Comparison of ENCODE assay signal across 8 mouse cellular contexts in the genomic region with DNA sequence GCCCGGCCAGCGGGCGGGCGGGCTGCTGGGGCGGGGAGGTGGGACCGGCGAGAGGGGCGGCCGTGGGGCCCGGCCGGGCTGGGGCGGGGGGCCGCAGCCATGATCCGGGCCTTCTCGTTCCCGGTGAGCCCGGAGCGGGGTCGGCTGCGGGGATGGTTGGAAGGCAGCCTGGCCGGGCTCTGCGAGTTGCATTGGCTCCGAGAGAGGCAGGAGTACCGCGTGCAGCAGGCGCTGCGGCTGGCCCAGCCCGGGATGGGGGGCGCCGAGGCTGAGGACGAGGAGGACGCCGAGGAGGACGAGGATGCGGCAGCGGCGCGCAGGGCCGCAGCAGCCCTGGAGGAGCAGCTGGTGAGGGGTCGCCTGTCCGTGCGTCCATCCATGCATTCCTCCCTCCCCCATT. TPM values are rescaled to one million over a fixed set of nuclear protein-coding genes. Genes with fewer than 3 reads are reported as not detected.
DNase-seq lines count a peak whose midpoint lies in the region; ATAC-seq and TF ChIP-seq lines count a peak whose summit lies in the region.

No protein-coding gene starts in this region.

- peak; percentile 14 for ATAC-seq in heart, embryonic 16.5 days (replicated peaks; ENCODE audit: extremely low read depth, insufficient read depth, low FRiP score)
- 0 out of 2 replicates have a peak, but pooled peaks have one; percentile 0 for ATAC-seq in granulocyte monocyte progenitor cell, adult 5-6 weeks (replicated peaks; ENCODE audit: poor library complexity, severe bottlenecking)
- no peak; the same call in 1 of the 2 replicates for ATAC-seq in midbrain, embryonic 11.5 days (ENCODE audit: low FRiP score)

- TF ChIP-seq POLR2A in MEL (IDR thresholded peaks at IDR 0.05; ENCODE audit: control insufficient read depth in 1 of 2, insufficient read depth in 1 of 2, low read depth in 1 of 2, low read length in 2 of 2, poor library complexity in 1 of 2) = no peak

- DNase-seq in heart, postnatal 4 days = no peak
- DNase-seq in MEL (ENCODE audit: low read depth, low spot score) = no peak
- DNase-seq in midbrain, embryonic 11.5 days (ENCODE audit: low spot score, missing footprints) = no peak
- DNase-seq in gastrocnemius, postnatal 10 days = no peak
- DNase-seq in urinary bladder, postnatal 36 days (ENCODE audit: low spot score in 2 of 2) = no peak
- DNase-seq in spleen, postnatal 10 days (ENCODE audit: low spot score in 2 of 2) = no peak

- H3K4me2 ChIP-seq in heart, embryonic 16.5 days (ENCODE audit: low read depth, low read length) = peak overlapping the region; percentile 91
- peak overlapping the region; percentile 75 for H3K4me2 ChIP-seq in midbrain, embryonic 11.5 days

- no peak for TF ChIP-seq RAD21 in MEL (IDR thresholded peaks at IDR 0.05; ENCODE audit: low read depth, low read length)

- no peaks in the 10 kb centered on the region for H3K27me3 ChIP-seq in heart, embryonic 16.5 days (ENCODE audit: control insufficient read depth, insufficient read depth, low read length)
- H3K27me3 ChIP-seq in MEL (ENCODE audit: control insufficient read depth in 1 of 2, insufficient read depth in 2 of 2, low read length in 2 of 2) = no peaks in the 10 kb centered on the region
- no peaks in the 10 kb centered on the region for H3K27me3 ChIP-seq in midbrain, embryonic 11.5 days (ENCODE audit: control insufficient read depth, insufficient read depth, low read length)

- H3K4me3 ChIP-seq in heart, embryonic 16.5 days (ENCODE audit: low read length) = peak overlapping the region; percentile 89
- H3K4me3 ChIP-seq in MEL (ENCODE audit: control insufficient read depth in 1 of 2, insufficient read depth in 1 of 2, low read depth in 2 of 2, low read length in 2 of 2) = peak overlapping the region; percentile 61 to 73
- peak overlapping the region; percentile 50 for H3K4me3 ChIP-seq in midbrain, embryonic 11.5 days (ENCODE audit: low read depth, low read length)

- TF ChIP-seq EP300 in MEL (IDR thresholded peaks at IDR 0.05; ENCODE audit: low read depth in 1 of 2, low read length in 2 of 2) = no peak

- H3K4me1 ChIP-seq in heart, embryonic 16.5 days (ENCODE audit: control insufficient read depth, insufficient read depth, low read length) = peaks cover 17% of the 10 kb centered on the region
- no peaks in the 10 kb centered on the region; a peak in 1 of 4 replicates for H3K4me1 ChIP-seq in MEL (ENCODE audit: control insufficient read depth in 1 of 2, insufficient read depth in 2 of 2, low read length in 2 of 2)
- H3K4me1 ChIP-seq in midbrain, embryonic 11.5 days (ENCODE audit: control insufficient read depth, insufficient read depth, low read length) = peaks cover 23% of the 10 kb centered on the region

- H3K9ac ChIP-seq in heart, embryonic 16.5 days (ENCODE audit: low read length) = peak overlapping the region; percentile 94
- peak overlapping the region; percentile 72 for H3K9ac ChIP-seq in MEL (ENCODE audit: control insufficient read depth, low read depth, low read length, poor library complexity, severe bottlenecking)
- peak overlapping the region; percentile 80 for H3K9ac ChIP-seq in midbrain, embryonic 11.5 days (ENCODE audit: low read length)

- H3K36me3 ChIP-seq in heart, embryonic 16.5 days (ENCODE audit: control insufficient read depth, insufficient read depth) = no peaks in the 10 kb centered on the region
- H3K36me3 ChIP-seq in MEL (ENCODE audit: control insufficient read depth in 1 of 2, insufficient read depth in 2 of 2, low read length in 2 of 2) = peaks cover 0 to 4% of the 10 kb centered on the region in 2 experiments; a peak in 2 of 4 replicates
- no peaks in the 10 kb centered on the region for H3K36me3 ChIP-seq in midbrain, embryonic 11.5 days (ENCODE audit: control insufficient read depth, insufficient read depth, low read length)

- H3K27ac ChIP-seq in heart, embryonic 16.5 days (ENCODE audit: low read length) = peak overlapping the region; percentile 89
- H3K27ac ChIP-seq in MEL (ENCODE audit: control insufficient read depth, low read depth, low read length) = no peak overlapping the region
- H3K27ac ChIP-seq in midbrain, embryonic 11.5 days (ENCODE audit: low read depth, low read length) = 0 out of 2 replicates have a peak overlapping the region, but pooled peaks have one; percentile 1

- WGBS in heart, embryonic 16.5 days = under 1% methylated on average over 35 of the region's 42 CpGs
- 0% methylated on average over 40 of the region's 42 CpGs for WGBS in midbrain, embryonic 11.5 days

- H3K79me2 ChIP-seq in MEL (ENCODE audit: control insufficient read depth, insufficient read depth, low read length, poor library complexity) = no peaks in the 10 kb centered on the region; the same call in 1 of the 2 replicates

- TF ChIP-seq CTCF in MEL (IDR thresholded peaks at IDR 0.05 in 2 of 3, conservative IDR thresholded peaks at IDR 0.05 in 1 of 3; ENCODE audit: control insufficient read depth in 1 of 3, insufficient read depth in 1 of 3, low read depth in 2 of 3, low read length in 3 of 3, poor library complexity in 1 of 3, severe bottlenecking in 1 of 3) = no peak

- no peaks in the 10 kb centered on the region for H3K9me3 ChIP-seq in heart, embryonic 16.5 days (replicated peaks; ENCODE audit: control insufficient read depth, low read length)
- no peaks in the 10 kb centered on the region for H3K9me3 ChIP-seq in MEL (replicated peaks; ENCODE audit: insufficient read depth, low read length)
- H3K9me3 ChIP-seq in midbrain, embryonic 11.5 days (ENCODE audit: control insufficient read depth, low read length) = no peaks in the 10 kb centered on the region

TF ChIP-seq in MEL, 35 proteins besides CTCF, POLR2A, EP300 and RAD21:
- 0 out of 2 replicates have a peak, but pooled peaks have one; percentile 6 for TF ChIP-seq NELFE (IDR thresholded peaks at IDR 0.05; ENCODE audit: low read depth, low read length)
- no peak for TF ChIP-seq USF1 (IDR thresholded peaks at IDR 0.05; ENCODE audit: low read depth, low read length)

RNA-seq across cellular contexts. Expression of a gene that starts 0.2 kb away (rescaled TPM):
- 2.8 and 3.1 TPM in 2 replicates for polyA plus RNA-seq in heart, embryonic 16.5 days (2015; fragmentation: Nextera tagmentation; extraction: Ambion mirVana)
- 10 to 100 TPM; 45.2 to 48.6 TPM for total RNA-seq in heart, postnatal 4 days (2021)
- total RNA-seq in MEL (2012; rRNA removed) = 0.31 and 0.49 TPM in 2 replicates
- polyA plus RNA-seq in MEL (2012; ENCODE audit: insufficient read depth in 1 of 2, insufficient read length in 2 of 2, low read depth in 1 of 2, low replicate concordance in 2 of 2, missing spikeins in 1 of 2) = 1 to 10 TPM in 1 of 2 experiments, not detected in 1; 2.1 TPM
- not detected in 2 replicates for total RNA-seq in granulocyte monocyte progenitor cell, adult 5-6 weeks (2014; fragmentation: Nextera tagmentation)
- total RNA-seq in granulocyte monocyte progenitor cell, adult 5-6 weeks (2017) = 0.31 and 0.69 TPM in 2 replicates
- polyA plus RNA-seq in midbrain, embryonic 11.5 days (2014; fragmentation: Nextera tagmentation; extraction: Ambion mirVana) = 4.8 and 5.3 TPM in 2 replicates
- 10 to 100 TPM in 1 of 2 experiments, 1 to 10 TPM in 1; 9.5 to 10.9 TPM for total RNA-seq in gastrocnemius, postnatal 10 days (2021)

RNA-seq across cellular contexts. Expression of a gene that starts 16.3 kb away (rescaled TPM):
- polyA plus RNA-seq in heart, embryonic 16.5 days (2015; fragmentation: Nextera tagmentation; extraction: Ambion mirVana) = 2.9 and 3.7 TPM in 2 replicates
- 1 to 10 TPM; 1.4 to 1.8 TPM for total RNA-seq in heart, postnatal 4 days (2021)
- 0.39 TPM in 1 of 2 replicates, not detected in the other for total RNA-seq in MEL (2012; rRNA removed)
- 1 to 10 TPM in 1 of 2 experiments, not detected in 1; 2.2 TPM for polyA plus RNA-seq in MEL (2012; ENCODE audit: insufficient read depth in 1 of 2, insufficient read length in 2 of 2, low read depth in 1 of 2, low replicate concordance in 2 of 2, missing spikeins in 1 of 2)
- total RNA-seq in granulocyte monocyte progenitor cell, adult 5-6 weeks (2014; fragmentation: Nextera tagmentation) = not detected in 2 replicates
- 0.26 and 0.62 TPM in 2 replicates for total RNA-seq in granulocyte monocyte progenitor cell, adult 5-6 weeks (2017)
- polyA plus RNA-seq in midbrain, embryonic 11.5 days (2014; fragmentation: Nextera tagmentation; extraction: Ambion mirVana) = 9.7 and 10.2 TPM in 2 replicates
- 1 to 10 TPM; 1.3 to 2.7 TPM for total RNA-seq in gastrocnemius, postnatal 10 days (2021)

RNA-seq across cellular contexts. Expression of a gene that starts 31.0 kb away (rescaled TPM):
- 1.4 and 1.5 TPM in 2 replicates for polyA plus RNA-seq in heart, embryonic 16.5 days (2015; fragmentation: Nextera tagmentation; extraction: Ambion mirVana)
- total RNA-seq in heart, postnatal 4 days (2021) = 1 to 10 TPM; 1.9 to 2.7 TPM
- 19.6 and 22.8 TPM in 2 replicates for total RNA-seq in MEL (2012; rRNA removed)
- 10 to 100 TPM in 1 of 2 experiments, not detected in 1; 23.7 TPM for polyA plus RNA-seq in MEL (2012; ENCODE audit: insufficient read depth in 1 of 2, insufficient read length in 2 of 2, low read depth in 1 of 2, low replicate concordance in 2 of 2, missing spikeins in 1 of 2)
- total RNA-seq in granulocyte monocyte progenitor cell, adult 5-6 weeks (2014; fragmentation: Nextera tagmentation) = 1.1 and 1.2 TPM in 2 replicates
- total RNA-seq in granulocyte monocyte progenitor cell, adult 5-6 weeks (2017) = 2.2 and 2.6 TPM in 2 replicates
- 0.94 and 1.2 TPM in 2 replicates for polyA plus RNA-seq in midbrain, embryonic 11.5 days (2014; fragmentation: Nextera tagmentation; extraction: Ambion mirVana)
- total RNA-seq in gastrocnemius, postnatal 10 days (2021) = 1 to 10 TPM; 1.8 to 2.9 TPM

RNA-seq across cellular contexts. Expression of a gene that starts 32.6 kb away (rescaled TPM):
- 13.0 and 15.4 TPM in 2 replicates for polyA plus RNA-seq in heart, embryonic 16.5 days (2015; fragmentation: Nextera tagmentation; extraction: Ambion mirVana)
- 10 to 100 TPM; 23.0 to 23.4 TPM for total RNA-seq in heart, postnatal 4 days (2021)
- total RNA-seq in MEL (2012; rRNA removed) = 2.1 and 2.9 TPM in 2 replicates
- 1 to 10 TPM in 1 of 2 experiments, not detected in 1; 8.7 TPM for polyA plus RNA-seq in MEL (2012; ENCODE audit: insufficient read depth in 1 of 2, insufficient read length in 2 of 2, low read depth in 1 of 2, low replicate concordance in 2 of 2, missing spikeins in 1 of 2)
- 9.6 and 14.6 TPM in 2 replicates for total RNA-seq in granulocyte monocyte progenitor cell, adult 5-6 weeks (2014; fragmentation: Nextera tagmentation)
- total RNA-seq in granulocyte monocyte progenitor cell, adult 5-6 weeks (2017) = 3.4 and 11.9 TPM in 2 replicates
- 9.2 and 10.3 TPM in 2 replicates for polyA plus RNA-seq in midbrain, embryonic 11.5 days (2014; fragmentation: Nextera tagmentation; extraction: Ambion mirVana)
- total RNA-seq in gastrocnemius, postnatal 10 days (2021) = 10 to 100 TPM in 1 of 2 experiments, 1 to 10 TPM in 1; 9.8 to 14.0 TPM

RNA-seq across cellular contexts. Expression of a gene that starts 48.6 kb away (rescaled TPM):
- 112 and 128 TPM in 2 replicates for polyA plus RNA-seq in heart, embryonic 16.5 days (2015; fragmentation: Nextera tagmentation; extraction: Ambion mirVana)
- 100 to 1,000 TPM; 309 to 310 TPM for total RNA-seq in heart, postnatal 4 days (2021)
- 450 and 482 TPM in 2 replicates for total RNA-seq in MEL (2012; rRNA removed)
- polyA plus RNA-seq in MEL (2012; ENCODE audit: insufficient read depth in 1 of 2, insufficient read length in 2 of 2, low read depth in 1 of 2, low replicate concordance in 2 of 2, missing spikeins in 1 of 2) = 1,000 to 10,000 TPM in 1 of 2 experiments, 100 to 1,000 TPM in 1; 515 to 1,030 TPM
- total RNA-seq in granulocyte monocyte progenitor cell, adult 5-6 weeks (2014; fragmentation: Nextera tagmentation) = 188 and 246 TPM in 2 replicates
- total RNA-seq in granulocyte monocyte progenitor cell, adult 5-6 weeks (2017) = 463 and 465 TPM in 2 replicates
- 284 and 295 TPM in 2 replicates for polyA plus RNA-seq in midbrain, embryonic 11.5 days (2014; fragmentation: Nextera tagmentation; extraction: Ambion mirVana)
- total RNA-seq in gastrocnemius, postnatal 10 days (2021) = 100 to 1,000 TPM; 255 to 271 TPM
